In genomic region chr14:81255423-81255822, GRCm38 (mm10) we compare ENCODE assay signal across 25 mouse cellular contexts.
"Had no signal": no experiment of that assay in that cellular context is flagged by ENCODE, and none has a peak within 500 bp of the region (broad histone marks: within the 10 kb centered on the region; RNA-seq: fewer than 3 reads in every experiment).

No protein-coding gene starts in this region.

- H3K9me3 ChIP-seq: heart, embryonic 10.5 days; heart, embryonic 12.5 days; hindbrain, embryonic 10.5 days; hindbrain, embryonic 12.5 days; hindbrain, embryonic 15.5 days; kidney, embryonic 15.5 days; limb, embryonic 13.5 days; limb, embryonic 15.5 days had no signal

- H3K27ac ChIP-seq: gastrocnemius, adult 2 months; heart, embryonic 10.5 days; hindbrain, embryonic 10.5 days; hindbrain, embryonic 12.5 days; hindbrain, embryonic 15.5 days; hindbrain, postnatal 0 days; kidney, embryonic 15.5 days; kidney, postnatal 0 days; limb, embryonic 13.5 days; limb, embryonic 15.5 days had no signal

- DNase-seq: gastrocnemius, adult 2 months; gastrocnemius, postnatal 10 days; gastrocnemius, postnatal 25 days; heart, adult 18-20 months; heart, postnatal 10 days; heart, postnatal 4 days; kidney, adult 11 months; kidney, adult 2 months; kidney, adult 9 months; kidney, postnatal 14 days; kidney, postnatal 36 days; layer of hippocampus, adult 9-11 months; layer of hippocampus, postnatal 36 days; left cerebral cortex, postnatal 4 days had no signal

- ATAC-seq: forebrain, embryonic 16.5 days; hindbrain, postnatal 0 days had no signal

- H3K27me3 ChIP-seq: heart, embryonic 12.5 days; hindbrain, embryonic 12.5 days; hindbrain, embryonic 15.5 days; kidney, embryonic 15.5 days; limb, embryonic 13.5 days; limb, embryonic 15.5 days had no signal

- H3K9ac ChIP-seq: heart, embryonic 12.5 days; hindbrain, embryonic 12.5 days; hindbrain, embryonic 15.5 days; kidney, embryonic 15.5 days; limb, embryonic 13.5 days; limb, embryonic 15.5 days had no signal

- H3K36me3 ChIP-seq: heart, embryonic 10.5 days; heart, embryonic 12.5 days; hindbrain, embryonic 10.5 days; hindbrain, embryonic 12.5 days; hindbrain, embryonic 15.5 days; kidney, embryonic 15.5 days; limb, embryonic 13.5 days; limb, embryonic 15.5 days had no signal

- H3K4me1 ChIP-seq: heart, embryonic 10.5 days; heart, embryonic 12.5 days; hindbrain, embryonic 10.5 days; hindbrain, embryonic 12.5 days; hindbrain, embryonic 15.5 days; kidney, embryonic 15.5 days; limb, embryonic 13.5 days; limb, embryonic 15.5 days had no signal

- H3K4me2 ChIP-seq: heart, embryonic 12.5 days; hindbrain, embryonic 12.5 days; hindbrain, embryonic 15.5 days; kidney, embryonic 15.5 days; limb, embryonic 13.5 days; limb, embryonic 15.5 days had no signal

- H3K4me3 ChIP-seq: gastrocnemius, adult 2 months; heart, embryonic 10.5 days; heart, embryonic 12.5 days; hindbrain, embryonic 10.5 days; hindbrain, embryonic 12.5 days; hindbrain, embryonic 15.5 days; kidney, embryonic 15.5 days; limb, embryonic 13.5 days; limb, embryonic 15.5 days had no signal
